Mouse (Mus musculus): ENCODE measurements at regions not wholly inside any gene's neighbourhood (a gene's known extent, or its start where the extent isn't known, plus 50 kb on each side); places are given as distances from the start of the nearest gene placed in this dataset.

- 86% methylated on average over 26 of the region's 26 CpGs for WGBS (ENCODE audit: insufficient replicate concordance)
- DNase-seq: no peak
- H3K36me3 ChIP-seq (replicated peaks; ENCODE audit: insufficient read depth, low read length): no peaks in the 10 kb centered on the region
Measured at GRCm38 (mm10) chr5:119271234-119271852, 399.1 kb upstream of the Tbx3 start.

GRCm38 (mm10) chr5:119273203-119273602, 397.3 kb upstream of the Tbx3 start:
- Histone ChIP-seq H3K27ac (ENCODE audit: low read depth) (no peak overlapping the region), H3K36me3 (replicated peaks; ENCODE audit: insufficient read depth, low read length) (no peaks in the 10 kb centered on the region), H3K27me3 (ENCODE audit: insufficient read depth, low read length) (no peaks in the 10 kb centered on the region), H3K4me3 (ENCODE audit: low read depth, low read length) (no peak overlapping the region), H3K9ac (replicated peaks) (no peak overlapping the region), H3K9me3 (ENCODE audit: low read length) (no peaks in the 10 kb centered on the region), H3K4me1 (ENCODE audit: insufficient read depth) (no peaks in the 10 kb centered on the region), H3K4me2 (ENCODE audit: low read depth, low read length) (no peak overlapping the region)
- no peak for DNase-seq
- ATAC-seq: no peak
- 67% methylated on average over 7 of the region's 7 CpGs for WGBS (ENCODE audit: insufficient replicate concordance)
- no peak for TF ChIP-seq EP300 (IDR thresholded peaks at IDR 0.05; ENCODE audit: low read depth)
- no peak for TF ChIP-seq CTCF (IDR thresholded peaks at IDR 0.05; ENCODE audit: low read depth)

More at GRCm38 (mm10) chr5:119271234-119271852, 399.1 kb upstream of the Tbx3 start:
- no peak overlapping the region for H3K4me3 ChIP-seq (ENCODE audit: low read depth, low read length)
- TF ChIP-seq CTCF (IDR thresholded peaks at IDR 0.05; ENCODE audit: low read depth) (no peak), EP300 (IDR thresholded peaks at IDR 0.05; ENCODE audit: low read depth) (no peak)
- H3K9me3 ChIP-seq (ENCODE audit: low read length): no peaks in the 10 kb centered on the region
- no peak overlapping the region for H3K4me2 ChIP-seq (ENCODE audit: low read depth, low read length)
- H3K9ac ChIP-seq (replicated peaks): no peak overlapping the region
- no peak overlapping the region for H3K27ac ChIP-seq (ENCODE audit: low read depth)
- no peaks in the 10 kb centered on the region for H3K27me3 ChIP-seq (ENCODE audit: insufficient read depth, low read length)
- no peaks in the 10 kb centered on the region for H3K4me1 ChIP-seq (ENCODE audit: insufficient read depth)
- ATAC-seq: no peak

GRCm38 (mm10) chr5:119273615-119274014, 396.9 kb upstream of the Tbx3 start:
- Histone ChIP-seq H3K9ac (replicated peaks) (no peak overlapping the region), H3K36me3 (replicated peaks; ENCODE audit: insufficient read depth, low read length) (no peaks in the 10 kb centered on the region), H3K9me3 (ENCODE audit: low read length) (no peaks in the 10 kb centered on the region), H3K4me3 (ENCODE audit: low read depth, low read length) (no peak overlapping the region), H3K4me1 (ENCODE audit: insufficient read depth) (no peaks in the 10 kb centered on the region), H3K4me2 (ENCODE audit: low read depth, low read length) (no peak overlapping the region), H3K27ac (ENCODE audit: low read depth) (no peak overlapping the region), H3K27me3 (ENCODE audit: insufficient read depth, low read length) (no peaks in the 10 kb centered on the region)
- no peak for TF ChIP-seq CTCF (IDR thresholded peaks at IDR 0.05; ENCODE audit: low read depth)
- no peak for TF ChIP-seq EP300 (IDR thresholded peaks at IDR 0.05; ENCODE audit: low read depth)
- WGBS (ENCODE audit: insufficient replicate concordance): 74% methylated on average over 3 of the region's 3 CpGs
- DNase-seq (no peak), ATAC-seq (no peak)

- H3K4me3 ChIP-seq (ENCODE audit: low read depth, low read length): no peak overlapping the region
- 67% methylated on average over 7 of the region's 7 CpGs for WGBS (ENCODE audit: insufficient replicate concordance)
- H3K9me3 ChIP-seq (ENCODE audit: low read length): no peaks in the 10 kb centered on the region
- no peak overlapping the region for H3K27ac ChIP-seq (ENCODE audit: low read depth)
- H3K9ac ChIP-seq (replicated peaks): no peak overlapping the region
- no peak for ATAC-seq
- H3K27me3 ChIP-seq (ENCODE audit: insufficient read depth, low read length): no peaks in the 10 kb centered on the region
- TF ChIP-seq CTCF (IDR thresholded peaks at IDR 0.05; ENCODE audit: low read depth) (no peak), EP300 (IDR thresholded peaks at IDR 0.05; ENCODE audit: low read depth) (no peak)
- no peaks in the 10 kb centered on the region for H3K4me1 ChIP-seq (ENCODE audit: insufficient read depth)
- H3K4me2 ChIP-seq (ENCODE audit: low read depth, low read length): no peak overlapping the region
- no peaks in the 10 kb centered on the region for H3K36me3 ChIP-seq (replicated peaks; ENCODE audit: insufficient read depth, low read length)
- no peak for DNase-seq
Measured at GRCm38 (mm10) chr5:119274817-119275494, 395.5 kb upstream of the Tbx3 start.

DNA sequence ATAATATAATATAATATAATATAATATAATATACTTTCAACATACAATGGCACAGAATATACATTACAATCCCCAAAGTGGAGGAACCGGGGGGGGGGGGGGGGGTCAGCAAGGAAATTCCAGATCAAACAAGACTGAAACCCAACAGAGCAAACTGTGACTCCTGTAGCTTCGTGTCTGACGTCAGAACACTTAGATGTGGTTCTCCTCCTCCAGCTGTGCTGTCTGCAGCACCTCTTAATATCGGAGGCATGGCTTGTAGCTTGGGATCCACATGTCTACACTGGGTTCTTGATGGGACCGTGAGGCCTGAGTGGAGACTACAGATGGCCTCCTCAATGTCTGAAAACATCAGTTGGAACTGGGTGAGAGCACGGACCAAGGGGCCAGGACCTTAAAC, 390.3 kb upstream of the Tbx3 start:
- DNase-seq (no peak), ATAC-seq (no peak)
- H3K27ac ChIP-seq (ENCODE audit: low read depth): no peak overlapping the region
- H3K4me3 ChIP-seq (ENCODE audit: low read depth, low read length): no peak overlapping the region
- no peak overlapping the region for H3K9ac ChIP-seq (replicated peaks)
- H3K4me2 ChIP-seq (ENCODE audit: low read depth, low read length): no peak overlapping the region
- H3K36me3 ChIP-seq (replicated peaks; ENCODE audit: insufficient read depth, low read length): no peaks in the 10 kb centered on the region
- H3K4me1 ChIP-seq (ENCODE audit: insufficient read depth): no peaks in the 10 kb centered on the region
- H3K9me3 ChIP-seq (ENCODE audit: low read length): no peaks in the 10 kb centered on the region
- WGBS (ENCODE audit: insufficient replicate concordance): 78% methylated on average over 6 of the region's 6 CpGs
- no peaks in the 10 kb centered on the region for H3K27me3 ChIP-seq (ENCODE audit: insufficient read depth, low read length)
- TF ChIP-seq CTCF (IDR thresholded peaks at IDR 0.05; ENCODE audit: low read depth): no peak
- TF ChIP-seq EP300 (IDR thresholded peaks at IDR 0.05; ENCODE audit: low read depth): no peak

- H3K27me3 ChIP-seq (ENCODE audit: insufficient read depth, low read length): no peaks in the 10 kb centered on the region
- 50% methylated on average over 5 of the region's 5 CpGs for WGBS (ENCODE audit: insufficient replicate concordance)
- 0 out of 2 replicates have a peak, but pooled peaks cover 4% of the 10 kb centered on the region for H3K4me1 ChIP-seq (ENCODE audit: insufficient read depth)
- H3K9ac ChIP-seq (replicated peaks): no peak overlapping the region
- ATAC-seq (no peak), DNase-seq (no peak)
- no peak overlapping the region for H3K27ac ChIP-seq (ENCODE audit: low read depth)
- H3K9me3 ChIP-seq (ENCODE audit: low read length): peaks cover 2% of the 10 kb centered on the region; the same call in 1 of the 2 replicates
- TF ChIP-seq EP300 (IDR thresholded peaks at IDR 0.05; ENCODE audit: low read depth) (no peak), CTCF (IDR thresholded peaks at IDR 0.05; ENCODE audit: low read depth) (no peak)
- no peak overlapping the region for H3K4me3 ChIP-seq (ENCODE audit: low read depth, low read length)
- H3K36me3 ChIP-seq (replicated peaks; ENCODE audit: insufficient read depth, low read length): no peaks in the 10 kb centered on the region
- no peak overlapping the region for H3K4me2 ChIP-seq (ENCODE audit: low read depth, low read length)
Measured at GRCm38 (mm10) chr5:119289808-119290207, 380.7 kb upstream of the Tbx3 start.
